Mouse (Mus musculus) liver, embryonic 11.5 days (tissue): ENCODE measurements around the gene Tmprss6. TPM values are rescaled to one million over a fixed set of nuclear protein-coding genes. Genes with fewer than 3 reads are reported as not detected.

Source experiments
- ATAC-seq: fragments of 200-750 bp; cut with Nextera tagmentation; replicated peaks from 2 replicates; pipeline ENCODE4 v1.8.0; 2017; ENCODE audit warnings: moderate number of reproducible peaks, mild to moderate bottlenecking, moderate TSS enrichment, moderate library complexity; ENCODE audit not compliant: low FRiP score
- DNase-seq: peaks from one replicate; pipeline ENCODE4 v3.0.0-alpha.2; 2017; ENCODE audit warnings: low spot score
- H3K27ac ChIP-seq: fragments of 300-500 bp; sonication (generic); 2 replicates; pipeline ENCODE4 v1.5.1; 2014; ENCODE audit warnings: mild to moderate bottlenecking, low read depth, low read length, control low read depth
- H3K27me3 ChIP-seq: fragments of 300-500 bp; sonication (generic); replicated peaks from 2 replicates; pipeline ENCODE4 v1.6.1; 2014; ENCODE audit warnings: low read length, mixed read lengths; ENCODE audit not compliant: control insufficient read depth, insufficient read depth
- H3K36me3 ChIP-seq: fragments of 300-500 bp; sonication (generic); 2 replicates; pipeline ENCODE4 v1.6.1; 2014; ENCODE audit warnings: mild to moderate bottlenecking, low read length, moderate library complexity, mixed read lengths; ENCODE audit not compliant: control insufficient read depth, insufficient read depth
- H3K4me1 ChIP-seq: fragments of 300-500 bp; sonication (generic); replicated peaks from 2 replicates; pipeline ENCODE4 v1.6.1; 2014; ENCODE audit warnings: low read length, mixed read lengths; ENCODE audit not compliant: control insufficient read depth, insufficient read depth
- H3K4me2 ChIP-seq: fragments of 300-500 bp; sonication (generic); 2 replicates; pipeline ENCODE4 v1.6.1; 2014; ENCODE audit warnings: mild to moderate bottlenecking, control low read depth, moderate library complexity
- H3K4me3 ChIP-seq: fragments of 300-500 bp; sonication (generic); 2 replicates; pipeline ENCODE4 v1.5.1; 2014; ENCODE audit warnings: low read depth, low read length, control low read depth
- H3K9ac ChIP-seq: fragments of 300-500 bp; sonication (generic); 2 replicates; pipeline ENCODE4 v1.6.1; 2014; ENCODE audit warnings: low read depth, low read length, control low read depth
- H3K9me3 ChIP-seq: fragments of 300-500 bp; sonication (generic); 2 replicates; pipeline ENCODE4 v1.6.1; 2016; ENCODE audit warnings: low read length, inconsistent platforms, mixed read lengths; ENCODE audit not compliant: control insufficient read depth
- WGBS: fragments of 180-500 bp; shearing (Covaris S2); extraction: QIAGEN DNeasy Blood & Tissue Kit; methylation state at CpG from one replicate; pipeline ENCODE4 v1.1.7; 2014; 5-methylcytosine and 5-hydroxymethylcytosine counted together
- polyA plus RNA-seq: library from polyadenylated mRNA; unstranded; fragments of >200 nt; fragmentation: Nextera tagmentation; extraction: Ambion mirVana; gene quantifications from 2 replicates; pipeline ENCODE4 v1.2.1, GENCODE M21; 2014

Gene Tmprss6
- polyA plus RNA-seq, 1 experiment from 2014 or later: 7.0 TPM

DNA sequence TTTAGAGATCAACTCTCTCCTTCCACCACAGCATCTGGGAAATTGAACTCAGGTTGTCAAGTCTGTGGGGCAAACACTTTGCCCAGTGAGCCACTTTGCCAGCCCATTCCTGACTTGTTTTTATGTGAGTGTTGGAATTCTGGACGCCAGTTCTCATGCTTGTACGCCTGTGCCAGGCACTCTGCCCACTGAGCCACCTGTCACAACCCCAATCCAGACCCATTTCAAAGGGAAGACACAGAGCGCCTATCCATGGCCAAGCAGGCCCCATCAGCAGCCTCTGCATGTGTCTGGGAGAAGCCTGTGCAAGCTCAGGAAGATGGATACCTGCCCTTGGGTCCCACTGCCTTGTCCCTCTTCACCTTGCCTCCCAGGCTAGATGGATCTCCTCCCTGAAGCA, 22.9 kb upstream of the Tmprss6 start:
- Histone ChIP-seq H3K27me3 (no peaks in the 10 kb centered on the region; the same call in 1 of the 2 replicates), H3K4me1 (no peaks in the 10 kb centered on the region), H3K9ac (no peak overlapping the region), H3K4me3 (no peak overlapping the region), H3K27ac (no peak overlapping the region), H3K4me2 (no peak overlapping the region), H3K9me3 (no peaks in the 10 kb centered on the region), H3K36me3 (no peaks in the 10 kb centered on the region)
- DNase-seq (no peak), ATAC-seq (no peak)
- 69% methylated on average over 3 of the region's 3 CpGs for WGBS

DNA sequence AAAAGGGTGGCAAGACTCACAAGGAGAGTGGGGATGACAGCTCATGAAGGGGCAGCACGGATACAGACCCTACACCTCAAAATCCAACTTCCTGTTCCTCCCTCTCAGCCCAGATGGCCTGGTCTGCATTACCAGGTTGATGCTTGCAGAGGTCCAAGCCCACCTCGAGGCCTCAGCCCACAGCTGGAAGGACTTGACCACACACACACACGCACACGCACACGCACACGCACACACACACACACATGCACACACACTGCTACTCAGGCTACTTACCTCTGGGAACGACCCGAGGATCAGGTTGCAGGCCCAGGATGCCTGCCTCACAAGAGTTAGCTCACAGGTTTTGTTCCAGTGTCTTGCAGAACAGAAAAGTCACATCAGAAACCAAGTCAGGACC, 21.5 kb upstream of the Tmprss6 start:
- DNase-seq (no peak), ATAC-seq (no peak)
- Histone ChIP-seq H3K36me3 (no peaks in the 10 kb centered on the region), H3K4me3 (no peak overlapping the region), H3K4me2 (no peak overlapping the region), H3K27me3 (no peaks in the 10 kb centered on the region; the same call in 1 of the 2 replicates), H3K4me1 (no peaks in the 10 kb centered on the region), H3K9me3 (no peaks in the 10 kb centered on the region), H3K9ac (no peak overlapping the region), H3K27ac (no peak overlapping the region)
- 71% methylated on average over 8 of the region's 8 CpGs for WGBS

GRCm38 (mm10) chr15:78489248-78489647, 20.8 kb upstream of the Tmprss6 start:
- 83% methylated on average over 3 of the region's 3 CpGs for WGBS
- no peak for ATAC-seq
- no peak for DNase-seq
- no peak overlapping the region for H3K4me3 ChIP-seq
- no peak overlapping the region for H3K27ac ChIP-seq
- no peaks in the 10 kb centered on the region for H3K4me1 ChIP-seq
- no peak overlapping the region for H3K9ac ChIP-seq
- H3K27me3 ChIP-seq: no peaks in the 10 kb centered on the region; the same call in 1 of the 2 replicates
- no peaks in the 10 kb centered on the region for H3K9me3 ChIP-seq
- H3K4me2 ChIP-seq: no peak overlapping the region
- no peaks in the 10 kb centered on the region for H3K36me3 ChIP-seq

DNA sequence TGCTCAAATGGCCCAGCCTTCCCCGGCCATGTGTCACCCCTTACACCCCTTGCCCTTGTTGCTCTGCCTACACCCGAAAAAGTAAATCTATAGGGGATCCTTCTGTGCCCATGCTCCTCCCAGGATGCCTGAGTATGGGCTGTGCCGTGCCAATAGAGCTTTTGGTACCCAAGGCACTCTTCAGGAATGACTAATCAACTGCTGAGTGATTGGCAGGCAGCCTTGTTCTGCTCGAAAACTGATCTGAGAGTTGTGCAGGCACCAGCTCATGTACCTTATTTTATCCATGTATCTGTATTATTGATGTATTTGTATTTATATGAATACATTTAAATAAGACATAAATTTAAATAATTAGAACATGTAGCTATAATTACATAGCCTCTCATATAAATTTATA, 18.6 kb upstream of the Tmprss6 start:
- Histone ChIP-seq H3K27ac (no peak overlapping the region), H3K4me2 (no peak overlapping the region), H3K36me3 (no peaks in the 10 kb centered on the region), H3K9me3 (no peaks in the 10 kb centered on the region), H3K4me3 (no peak overlapping the region), H3K27me3 (no peaks in the 10 kb centered on the region; the same call in 1 of the 2 replicates), H3K9ac (no peak overlapping the region), H3K4me1 (no peaks in the 10 kb centered on the region)
- ATAC-seq (no peak), DNase-seq (no peak)
- WGBS: 62% methylated on average over 4 of the region's 4 CpGs

- DNase-seq (no peak), ATAC-seq (no peak)
- H3K36me3 ChIP-seq: no peaks in the 10 kb centered on the region
- H3K9ac ChIP-seq: no peak overlapping the region
- peaks cover 3% of the 10 kb centered on the region; the same call in 1 of the 2 replicates for H3K4me1 ChIP-seq
- H3K27ac ChIP-seq: no peak overlapping the region
- H3K9me3 ChIP-seq: no peaks in the 10 kb centered on the region
- H3K4me2 ChIP-seq: no peak overlapping the region
- no peak overlapping the region for H3K4me3 ChIP-seq
- no peaks in the 10 kb centered on the region; the same call in 1 of the 2 replicates for H3K27me3 ChIP-seq
- 58% methylated on average over 1 of the region's 1 CpGs for WGBS
These were observed 18.1 kb upstream of the Tmprss6 start for GRCm38 (mm10) chr15:78486564-78486963.

- no peak for ATAC-seq
- Histone ChIP-seq H3K27ac (no peak overlapping the region), H3K27me3 (no peaks in the 10 kb centered on the region; the same call in 1 of the 2 replicates), H3K36me3 (no peaks in the 10 kb centered on the region), H3K4me3 (no peak overlapping the region), H3K4me2 (no peak overlapping the region), H3K9ac (no peak overlapping the region), H3K9me3 (no peaks in the 10 kb centered on the region), H3K4me1 (peaks cover 4% of the 10 kb centered on the region; the same call in 1 of the 2 replicates)
- no peak for DNase-seq
- 70% methylated on average over 4 of the region's 4 CpGs for WGBS
These were observed 14.9 kb upstream of the Tmprss6 start for GRCm38 (mm10) chr15:78483311-78483710.

GRCm38 (mm10) chr15:78482518-78482917, 14.1 kb upstream of the Tmprss6 start:
- H3K27me3 ChIP-seq: no peaks in the 10 kb centered on the region; the same call in 1 of the 2 replicates
- no peaks in the 10 kb centered on the region for H3K9me3 ChIP-seq
- ATAC-seq: no peak
- peaks cover 4% of the 10 kb centered on the region; the same call in 1 of the 2 replicates for H3K4me1 ChIP-seq
- H3K36me3 ChIP-seq: no peaks in the 10 kb centered on the region
- WGBS: 63% methylated on average over 3 of the region's 3 CpGs
- no peak overlapping the region for H3K27ac ChIP-seq
- no peak overlapping the region for H3K9ac ChIP-seq
- no peak for DNase-seq
- H3K4me3 ChIP-seq: no peak overlapping the region
- H3K4me2 ChIP-seq: no peak overlapping the region

DNA sequence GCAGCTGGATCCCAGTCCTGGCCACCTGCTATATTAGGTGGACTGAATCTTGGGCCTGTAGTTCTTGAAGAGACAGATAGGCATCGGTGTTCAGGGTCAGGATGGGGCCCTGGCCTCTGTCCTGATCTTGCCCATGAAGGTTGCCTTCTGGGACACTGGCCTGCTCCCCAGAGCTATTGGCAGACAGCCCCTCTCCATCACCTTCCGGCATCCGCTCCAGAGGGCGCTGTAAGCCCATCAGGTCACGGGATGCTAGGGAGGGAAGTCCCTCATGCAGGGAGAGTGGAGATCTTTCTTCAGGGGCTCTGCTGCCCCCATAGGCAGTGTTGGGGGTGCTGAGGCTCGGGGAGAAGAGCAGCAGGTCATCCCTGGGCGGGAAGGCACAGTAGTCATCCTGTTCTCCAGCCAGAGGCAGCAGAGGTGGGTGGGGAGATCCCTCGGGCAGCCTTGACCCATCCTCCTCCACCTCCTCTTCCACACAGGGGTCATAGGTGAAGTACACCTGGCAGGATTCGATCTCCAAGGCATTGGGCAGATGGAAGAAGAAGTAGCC, 13.1 kb upstream of the Tmprss6 start:
- H3K9me3 ChIP-seq: no peaks in the 10 kb centered on the region
- H3K9ac ChIP-seq: no peak overlapping the region
- H3K4me1 ChIP-seq: peaks cover 4% of the 10 kb centered on the region; the same call in 1 of the 2 replicates
- ATAC-seq: no peak
- no peak overlapping the region for H3K27ac ChIP-seq
- no peaks in the 10 kb centered on the region; the same call in 1 of the 2 replicates for H3K27me3 ChIP-seq
- no peaks in the 10 kb centered on the region for H3K36me3 ChIP-seq
- WGBS: 41% methylated on average over 9 of the region's 9 CpGs
- DNase-seq: no peak
- H3K4me3 ChIP-seq: no peak overlapping the region
- no peak overlapping the region for H3K4me2 ChIP-seq

DNA sequence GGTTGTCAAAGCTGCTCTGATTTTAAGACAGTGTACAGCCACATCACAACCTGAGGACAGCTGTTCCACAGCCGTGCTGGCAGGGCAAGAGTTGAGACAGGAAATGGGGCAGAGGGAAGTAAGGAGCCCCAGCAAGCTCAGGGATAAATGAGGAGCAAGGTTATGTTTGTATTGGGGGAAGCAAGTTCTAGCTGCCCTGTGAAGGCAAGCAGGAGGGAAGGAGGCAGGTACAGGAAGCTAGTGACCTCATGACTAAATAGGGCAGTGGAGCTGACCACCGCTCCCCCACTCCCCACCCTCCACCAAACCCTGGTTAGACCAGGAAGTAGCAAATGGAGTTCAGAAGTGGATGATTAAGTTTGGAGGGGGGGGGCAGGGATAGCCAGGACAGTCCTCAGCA, 12.6 kb upstream of the Tmprss6 start:
- no peak overlapping the region for H3K4me2 ChIP-seq
- no peaks in the 10 kb centered on the region for H3K36me3 ChIP-seq
- H3K9me3 ChIP-seq: no peaks in the 10 kb centered on the region
- H3K4me3 ChIP-seq: no peak overlapping the region
- no peaks in the 10 kb centered on the region for H3K27me3 ChIP-seq
- WGBS: 25% methylated on average over 2 of the region's 2 CpGs
- H3K9ac ChIP-seq: no peak overlapping the region
- DNase-seq (no peak), ATAC-seq (no peak)
- H3K4me1 ChIP-seq: peaks cover 4% of the 10 kb centered on the region; the same call in 1 of the 2 replicates
- H3K27ac ChIP-seq: no peak overlapping the region
